Mouse (Mus musculus) gastrocnemius, postnatal 14 days (tissue): ENCODE data around the gene Casp12. TPM values are rescaled to one million over a fixed set of nuclear protein-coding genes. Genes with fewer than 3 reads are reported as not detected.
A peak's percentile ranks its signal among the peaks of the same experiment; 100 is the strongest.
"Not testable (repeated sequence)": the region's sequence is repeated elsewhere in the genome, so short reads cannot be mapped to it uniquely, and the experiment has no call there.

ENCODE experiments used
- DNase-seq: peaks from one replicate; pipeline ENCODE4 v3.0.0; 2021; ENCODE audit warnings: mixed read lengths
- intact Hi-C: fragments of 180-260 bp; cut with DNase I; formaldehyde crosslinking; loops from one replicate; pipeline ENCODE4 v1.15.1; 2025; ENCODE audit warnings: low total_unique reads
- long read RNA-seq, 2 experiments: library from polyadenylated mRNA; stranded (forward); transcript quantifications; one replicate each; pipeline ENCODE4 v2.0.0; 2021
- total RNA-seq, 2 experiments: library from RNA; stranded (reverse); gene quantifications; 2 replicates each; pipeline ENCODE4 v1.2.3; 2021

The Casp12 gene
- total RNA-seq = 1 to 10 TPM; 5.1 to 5.5 TPM
- long read RNA-seq, experiment 1, partial matches to known transcripts = 0 of 1 reads
- long read RNA-seq, experiment 1, other reads (novel, unspliced or antisense) = 1 of 1 reads
- long read RNA-seq, experiment 2, transcript Casp12-201 (11 exons, 2,649 nt) = major isoform, 5 of 5 reads
- long read RNA-seq, experiment 2, partial matches to known transcripts = 0 of 5 reads
- long read RNA-seq, experiment 2, other reads (novel, unspliced or antisense) = 0 of 5 reads

GRCm38 (mm10) chr9:5345291-5345898, at the start of gene Casp12:
Gene Casp12 (plus strand): TSS chr9:5345430.
- intact Hi-C loops = no loop called here
- peak; percentile 14 for DNase-seq

GRCm38 (mm10) chr9:5296354-5297237, 48.6 kb upstream of the Casp12 start:
- intact Hi-C loops = no loop called here
- no peak for DNase-seq

GRCm38 (mm10) chr9:5298329-5299131, 46.7 kb upstream of the Casp12 start, which contains the start of gene Casp1:
Gene Casp1 (plus strand): TSS chr9:5298517.
- intact Hi-C loops = no loop called here
- no peak for DNase-seq

- no peak for DNase-seq
- intact Hi-C loops = no loop called here
Measured at GRCm38 (mm10) chr9:5299132-5299381, 46.2 kb upstream of the Casp12 start.

GRCm38 (mm10) chr9:5308561-5308960, 36.7 kb upstream of the Casp12 start, which contains the start of gene Casp4:
Gene Casp4 (plus strand): TSS chr9:5308828.
- DNase-seq = no peak
- intact Hi-C loops = no loop called here

GRCm38 (mm10) chr9:5310112-5310511, 35.1 kb upstream of the Casp12 start:
- intact Hi-C loops = no loop called here

GRCm38 (mm10) chr9:5311435-5311834, 33.8 kb upstream of the Casp12 start:
- no peak for DNase-seq

More at GRCm38 (mm10) chr9:5310112-5310511, 35.1 kb upstream of the Casp12 start:
- no peak for DNase-seq

GRCm38 (mm10) chr9:5328204-5328603, 17.0 kb upstream of the Casp12 start:
- intact Hi-C loops = no loop called here
- DNase-seq = no peak

More at GRCm38 (mm10) chr9:5311435-5311834, 33.8 kb upstream of the Casp12 start:
- intact Hi-C loops = no loop called here

- DNase-seq = no peak
Measured at GRCm38 (mm10) chr9:5332441-5332840, 12.8 kb upstream of the Casp12 start.

GRCm38 (mm10) chr9:5333422-5333821, 11.8 kb upstream of the Casp12 start:
- no peak for DNase-seq
- intact Hi-C loops = no loop called here

More at GRCm38 (mm10) chr9:5332441-5332840, 12.8 kb upstream of the Casp12 start:
- intact Hi-C loops = no loop called here

GRCm38 (mm10) chr9:5343092-5343491, 2.1 kb upstream of the Casp12 start:
- intact Hi-C loops = no loop called here
- no peak for DNase-seq

- DNase-seq = no peak
- intact Hi-C loops = no loop called here
Measured at GRCm38 (mm10) chr9:5344090-5344489, 1.1 kb upstream of the Casp12 start.

- intact Hi-C loops = no loop called here
- DNase-seq = no peak
Measured at GRCm38 (mm10) chr9:5347381-5347780, 2.2 kb downstream of the Casp12 start.

GRCm38 (mm10) chr9:5353673-5354072, 8.4 kb downstream of the Casp12 start:
- intact Hi-C loops = no loop called here
- no peak for DNase-seq

- intact Hi-C loops = no loop called here
- no peak for DNase-seq
Measured at GRCm38 (mm10) chr9:5356801-5357200, 11.6 kb downstream of the Casp12 start.

- no peak for DNase-seq
- intact Hi-C loops = no loop called here
Measured at GRCm38 (mm10) chr9:5393561-5393960, 48.3 kb downstream of the Casp12 start.

- intact Hi-C loops, DNase-seq: not testable (repeated sequence)
Measured at GRCm38 (mm10) chr9:5395861-5396260, 50.6 kb downstream of the Casp12 start.

GRCm38 (mm10) chr9:5410988-5411568, 65.8 kb downstream of the Casp12 start:
- intact Hi-C loops = no loop called here
- no peak for DNase-seq

- intact Hi-C loops = no loop called here
- no peak for DNase-seq
Measured at GRCm38 (mm10) chr9:5412446-5413111, 67.3 kb downstream of the Casp12 start.
